Mouse (Mus musculus) forebrain, postnatal 0 days (tissue): ENCODE data around the gene Ptpru. TPM values are rescaled to one million over a fixed set of nuclear protein-coding genes. Genes with fewer than 3 reads are reported as not detected.

ENCODE experiments used
- ATAC-seq: fragments of 200-750 bp; cut with Nextera tagmentation; 2 replicates; pipeline ENCODE4 v1.8.0; 2017; ENCODE audit warnings: mild to moderate bottlenecking, moderate library complexity
- DNase-seq: peaks from one replicate; pipeline ENCODE4 v3.0.0-alpha.2; 2015
- H3K27ac ChIP-seq: fragments of 300-500 bp; sonication (generic); 2 replicates; pipeline ENCODE4 v1.5.1; 2014; ENCODE audit warnings: low read depth, mild to moderate bottlenecking, antibody characterized with exemption, low read length, moderate library complexity, mixed read lengths
- H3K27me3 ChIP-seq: fragments of 300-500 bp; sonication (generic); 2 replicates; pipeline ENCODE4 v1.6.1; 2014; ENCODE audit warnings: mild to moderate bottlenecking, low read length, mixed read lengths; ENCODE audit not compliant: insufficient read depth
- H3K36me3 ChIP-seq: fragments of 300-500 bp; sonication (generic); 2 replicates; pipeline ENCODE4 v1.6.1; 2014; ENCODE audit warnings: mild to moderate bottlenecking, moderate library complexity; ENCODE audit not compliant: insufficient read depth
- H3K4me1 ChIP-seq: fragments of 300-500 bp; sonication (generic); 2 replicates; pipeline ENCODE4 v1.6.1; 2014; ENCODE audit warnings: antibody characterized with exemption; ENCODE audit not compliant: insufficient read depth
- H3K4me2 ChIP-seq: fragments of 300-500 bp; sonication (generic); 2 replicates; pipeline ENCODE4 v1.6.1; 2014; ENCODE audit warnings: low read depth, mild to moderate bottlenecking, moderate library complexity
- H3K4me3 ChIP-seq: fragments of 300-500 bp; sonication (generic); 2 replicates; pipeline ENCODE4 v1.5.1; 2014; ENCODE audit warnings: low read depth, low read length, mixed read lengths
- H3K9ac ChIP-seq: fragments of 300-500 bp; sonication (generic); 2 replicates; pipeline ENCODE4 v1.6.1; 2014; ENCODE audit warnings: mild to moderate bottlenecking
- H3K9me3 ChIP-seq: fragments of 300-500 bp; sonication (generic); 2 replicates; pipeline ENCODE4 v1.6.1; 2016; ENCODE audit warnings: low read length
- CTCF ChIP-seq: sonication (generic); IDR thresholded peaks from 2 replicates; pipeline ENCODE4 v1.5.1; 2016; ENCODE audit warnings: antibody characterized with exemption, control low read depth, low read depth
- WGBS: fragments of 180-500 bp; shearing (Covaris S2); extraction: QIAGEN DNeasy Blood & Tissue Kit; methylation state at CpG from one replicate; pipeline ENCODE4 v1.1.7; 2014; 5-methylcytosine and 5-hydroxymethylcytosine counted together
- polyA plus RNA-seq: library from polyadenylated mRNA; unstranded; fragments of >200 nt; fragmentation: Nextera tagmentation; extraction: Ambion mirVana; gene quantifications from 2 replicates; pipeline ENCODE4 v1.2.1, GENCODE M21; 2015
- total RNA-seq: library from RNA; depleted of rRNA; stranded (reverse); fragments of >200 nt; gene quantifications from 2 replicates; pipeline ENCODE4 v1.2.3, GENCODE M21; 2014

Gene Ptpru
- total and polyA plus RNA-seq, 2 experiments from 2014 or later = 21.2 to 27.4 TPM

GRCm38 (mm10) chr4:131824939-131825338 is 13.1 kb downstream of the Ptpru start:
- ATAC-seq = no peak
- no peak for TF ChIP-seq CTCF

DNA sequence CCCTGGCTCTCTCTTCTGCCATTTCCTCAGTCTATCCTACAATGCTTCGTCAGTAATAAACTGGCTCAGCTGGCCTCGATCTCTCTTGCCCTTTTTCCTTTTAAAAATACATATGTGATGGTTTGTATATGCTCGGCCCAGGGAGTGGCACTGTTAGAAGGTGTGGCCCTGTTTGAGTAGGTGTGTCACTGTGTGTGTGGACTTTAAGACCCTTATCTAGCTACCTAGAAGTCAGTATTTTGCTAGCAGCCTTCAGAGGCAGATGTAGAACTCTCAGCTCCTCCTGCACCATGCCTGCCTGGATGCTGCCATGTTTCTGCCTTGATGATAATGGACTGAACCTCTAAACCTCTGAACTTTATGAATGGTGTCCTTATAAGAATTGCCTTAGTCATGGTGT is 15.5 kb downstream of the Ptpru start:
- H3K9ac ChIP-seq = no peak overlapping the region
- 93% methylated on average over 3 of the region's 3 CpGs for WGBS
- 0 out of 2 replicates have a peak, but pooled peaks cover 4% of the 10 kb centered on the region for H3K4me1 ChIP-seq
- no peaks in the 10 kb centered on the region for H3K9me3 ChIP-seq
- H3K27ac ChIP-seq = no peak overlapping the region
- DNase-seq (no peak), ATAC-seq (no peak)
- H3K4me2 ChIP-seq = no peak overlapping the region
- no peaks in the 10 kb centered on the region for H3K27me3 ChIP-seq
- no peak for TF ChIP-seq CTCF
- H3K4me3 ChIP-seq = no peak overlapping the region
- H3K36me3 ChIP-seq = no peaks in the 10 kb centered on the region

More at GRCm38 (mm10) chr4:131824939-131825338, 13.1 kb downstream of the Ptpru start:
- H3K4me2 ChIP-seq = no peak overlapping the region
- no peaks in the 10 kb centered on the region for H3K27me3 ChIP-seq
- H3K27ac ChIP-seq = no peak overlapping the region
- H3K9ac ChIP-seq = no peak overlapping the region
- 0 out of 2 replicates have a peak, but pooled peaks cover 4% of the 10 kb centered on the region for H3K4me1 ChIP-seq
- H3K9me3 ChIP-seq = no peaks in the 10 kb centered on the region
- H3K36me3 ChIP-seq = no peaks in the 10 kb centered on the region
- no peak overlapping the region for H3K4me3 ChIP-seq
- DNase-seq = no peak
- 14% methylated on average over 3 of the region's 3 CpGs for WGBS

DNA sequence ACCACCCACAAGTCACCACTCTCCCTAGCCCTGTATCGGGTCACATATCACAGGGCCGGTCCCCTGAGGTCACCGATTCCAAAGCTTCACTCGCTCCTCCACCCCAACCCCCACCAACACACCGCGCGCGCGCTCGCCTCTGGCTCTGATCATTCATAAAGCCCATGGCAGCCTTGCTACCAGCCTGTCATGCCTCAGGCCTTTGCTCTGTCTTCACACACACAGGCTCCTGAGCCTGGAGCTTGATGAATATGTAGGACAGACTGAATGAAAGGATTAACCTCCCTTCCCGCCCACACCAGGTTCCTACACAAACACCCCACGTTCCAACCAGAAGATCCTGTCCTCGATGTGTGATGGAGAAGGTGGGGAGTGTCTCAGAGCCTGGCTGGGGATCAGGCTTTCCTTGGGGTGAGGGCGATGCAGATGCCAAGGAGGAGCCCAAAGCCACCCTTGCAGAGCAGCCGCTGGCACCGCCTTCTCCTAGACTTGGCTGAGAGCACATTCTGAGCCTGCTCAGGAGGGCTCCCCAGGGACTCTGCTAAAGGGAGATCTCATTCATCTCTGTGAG is 16.8 kb downstream of the Ptpru start:
- DNase-seq (peak; percentile 60), ATAC-seq (peak; percentile 73)
- 0 out of 2 replicates have a peak, but pooled peaks cover 4% of the 10 kb centered on the region for H3K4me1 ChIP-seq
- H3K27me3 ChIP-seq = no peaks in the 10 kb centered on the region
- 19% methylated on average over 16 of the region's 16 CpGs for WGBS
- no peak overlapping the region for H3K4me2 ChIP-seq
- no peak overlapping the region; the same call in 1 of the 2 replicates for H3K9ac ChIP-seq
- H3K9me3 ChIP-seq = no peaks in the 10 kb centered on the region
- TF ChIP-seq CTCF = no peak
- H3K27ac ChIP-seq = no peak overlapping the region
- H3K36me3 ChIP-seq = no peaks in the 10 kb centered on the region
- H3K4me3 ChIP-seq = no peak overlapping the region

DNA sequence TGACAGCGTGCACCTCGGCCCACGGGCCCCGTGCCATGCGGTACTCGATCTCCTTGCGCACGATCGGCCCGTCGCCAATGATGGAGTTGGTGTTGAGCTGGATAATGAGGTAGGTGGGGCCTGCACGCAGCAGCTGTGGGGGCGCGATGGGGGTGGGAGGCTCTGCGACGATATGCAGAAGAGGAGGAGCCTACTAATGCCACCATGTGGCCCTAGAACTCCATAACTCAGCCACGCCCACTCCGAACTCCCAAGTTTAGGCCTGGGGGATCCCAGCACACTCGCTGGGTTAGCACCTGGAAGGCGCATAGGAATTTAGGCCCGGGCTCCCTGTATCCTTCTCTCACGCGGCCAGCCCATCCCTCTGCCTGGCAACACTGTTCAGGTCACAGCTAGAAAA is 19.2 kb downstream of the Ptpru start:
- DNase-seq (no peak), ATAC-seq (no peak)
- 66% methylated on average over 23 of the region's 23 CpGs for WGBS
- Histone ChIP-seq H3K4me2 (no peak overlapping the region), H3K36me3 (no peaks in the 10 kb centered on the region), H3K27ac (no peak overlapping the region), H3K9ac (no peak overlapping the region), H3K27me3 (no peaks in the 10 kb centered on the region), H3K9me3 (no peaks in the 10 kb centered on the region), H3K4me1 (0 out of 2 replicates have a peak, but pooled peaks cover 4% of the 10 kb centered on the region), H3K4me3 (no peak overlapping the region)
- TF ChIP-seq CTCF = no peak

GRCm38 (mm10) chr4:131815774-131816173 is 22.3 kb downstream of the Ptpru start:
- 77% methylated on average over 10 of the region's 10 CpGs for WGBS
- Histone ChIP-seq H3K4me1 (no peaks in the 10 kb centered on the region), H3K9me3 (no peaks in the 10 kb centered on the region), H3K27me3 (no peaks in the 10 kb centered on the region), H3K4me2 (no peak overlapping the region), H3K27ac (no peak overlapping the region), H3K36me3 (no peaks in the 10 kb centered on the region), H3K9ac (no peak overlapping the region), H3K4me3 (no peak overlapping the region)
- DNase-seq = no peak
- peak; percentile 27; the same call in 1 of the 2 replicates for ATAC-seq
- no peak for TF ChIP-seq CTCF

- H3K27ac ChIP-seq = no peak overlapping the region
- no peaks in the 10 kb centered on the region for H3K9me3 ChIP-seq
- no peaks in the 10 kb centered on the region for H3K36me3 ChIP-seq
- H3K4me1 ChIP-seq = no peaks in the 10 kb centered on the region
- DNase-seq (no peak), ATAC-seq (no peak)
- no peak overlapping the region for H3K4me3 ChIP-seq
- H3K4me2 ChIP-seq = no peak overlapping the region
- 88% methylated on average over 10 of the region's 10 CpGs for WGBS
- no peaks in the 10 kb centered on the region for H3K27me3 ChIP-seq
- no peak overlapping the region for H3K9ac ChIP-seq
- TF ChIP-seq CTCF = no peak
Measured at GRCm38 (mm10) chr4:131814869-131815268, 23.2 kb downstream of the Ptpru start.

DNA sequence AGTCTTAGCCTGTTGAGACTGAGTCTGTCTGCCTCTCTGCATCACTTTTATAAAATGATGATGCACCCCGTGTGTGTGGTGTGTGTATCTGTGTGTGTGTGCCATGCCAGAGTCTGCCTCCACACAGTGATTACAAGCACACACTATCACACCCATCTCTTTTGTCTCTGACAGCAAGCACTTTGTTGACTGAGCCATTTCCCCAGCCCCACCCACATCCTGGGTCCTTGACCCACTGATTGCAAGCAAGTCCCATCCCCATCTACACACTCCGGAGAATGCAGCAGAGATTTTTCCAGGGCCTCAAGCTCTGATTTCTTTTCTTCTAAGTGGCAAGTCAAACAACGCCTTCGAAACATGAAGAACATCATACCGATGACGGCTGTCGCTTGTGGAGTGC is 24.3 kb downstream of the Ptpru start:
- H3K9me3 ChIP-seq = no peaks in the 10 kb centered on the region
- no peaks in the 10 kb centered on the region for H3K4me1 ChIP-seq
- no peak for DNase-seq
- H3K27ac ChIP-seq = no peak overlapping the region
- H3K9ac ChIP-seq = no peak overlapping the region
- H3K27me3 ChIP-seq = no peaks in the 10 kb centered on the region
- no peak overlapping the region for H3K4me3 ChIP-seq
- WGBS = 89% methylated on average over 7 of the region's 7 CpGs
- no peaks in the 10 kb centered on the region for H3K36me3 ChIP-seq
- TF ChIP-seq CTCF = no peak
- no peak for ATAC-seq
- no peak overlapping the region for H3K4me2 ChIP-seq
